Mouse (Mus musculus): Measurements from ENCODE around the gene Trim12a.
"Not testable (repeated sequence)": the region's sequence is repeated elsewhere in the genome, so short reads cannot be mapped to it uniquely, and the experiment has no call there.

DNA sequence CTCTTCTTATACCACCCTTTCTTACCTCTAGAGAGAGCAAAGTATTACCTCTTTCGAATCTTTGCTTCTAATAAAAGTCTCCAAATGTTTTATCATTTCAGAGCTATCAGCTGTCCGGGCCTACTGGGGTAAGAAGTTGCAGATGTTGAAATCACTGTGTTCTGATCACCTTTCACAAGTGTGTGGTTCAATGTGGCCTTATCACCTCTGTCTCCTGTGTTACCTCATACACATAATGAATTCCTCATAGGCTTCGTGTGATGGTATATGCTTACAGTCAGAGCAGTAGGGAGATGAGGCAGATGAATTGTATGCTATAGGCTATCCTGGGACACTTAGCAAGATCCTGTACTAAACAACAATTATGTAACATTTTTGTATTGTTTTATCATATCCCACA lies 20.3 kb upstream of the Trim12a start:
- TF ChIP-seq POLR2A (IDR thresholded peaks at IDR 0.05; ENCODE audit: low read depth, low read length); CTCF (IDR thresholded peaks at IDR 0.05; ENCODE audit: extremely low read depth, insufficient read length, insufficient replicate concordance, low read depth, low read length): not testable (repeated sequence)
